ENCODE assay signal across 18 mouse cellular contexts in the genomic region with DNA sequence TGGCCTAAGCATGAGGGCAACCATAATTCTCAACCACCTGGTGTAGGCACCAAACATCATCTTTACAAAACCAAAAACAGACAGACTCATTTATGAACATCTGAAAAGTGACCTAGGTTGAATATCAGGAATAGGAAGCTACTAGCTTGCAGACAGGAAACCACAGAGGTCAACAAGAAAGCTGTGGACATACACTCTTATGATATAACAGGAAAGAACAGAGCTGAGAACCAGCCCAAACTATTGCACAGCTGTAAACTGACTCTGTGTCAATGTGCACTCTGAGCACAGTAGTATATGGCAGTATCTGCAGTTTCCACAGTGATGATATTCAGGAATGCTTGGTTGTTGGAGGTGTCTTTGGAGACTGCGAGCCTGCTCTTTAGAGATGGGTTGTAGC.
"Had no signal": no experiment of that assay in that cellular context is flagged by ENCODE, and none has a peak within 500 bp of the region (broad histone marks: within the 10 kb centered on the region; RNA-seq: fewer than 3 reads in every experiment).

No protein-coding gene starts in this region.

- H3K4me2 ChIP-seq: midbrain, embryonic 12.5 days; neural tube, embryonic 13.5 days had no signal

- H3K36me3 ChIP-seq: limb, embryonic 10.5 days; midbrain, embryonic 12.5 days; neural tube, embryonic 13.5 days had no signal

- H3K4me3 ChIP-seq: left cerebral cortex, adult 2 months; limb, embryonic 10.5 days; megakaryocyte, embryonic 14.5 days; midbrain, embryonic 12.5 days; neural tube, embryonic 13.5 days had no signal

- H3K27me3 ChIP-seq: megakaryocyte, embryonic 14.5 days; midbrain, embryonic 12.5 days; neural tube, embryonic 13.5 days had no signal

- H3K27ac ChIP-seq: left cerebral cortex, adult 2 months; limb, embryonic 10.5 days; midbrain, embryonic 12.5 days; neural tube, embryonic 13.5 days had no signal

- DNase-seq: kidney, adult 9 months; kidney, postnatal 14 days; lung, adult 2 months; lung, postnatal 36 days; right cerebral cortex, adult 18-20 months; right cerebral cortex, postnatal 25 days; spleen, adult 18-20 months; thymus, adult 18-20 months; thymus, postnatal 14 days had no signal

- ATAC-seq: inflammation-experienced regulatory T-cells, adult 6 months; intestine, postnatal 0 days; lung, postnatal 0 days; midbrain, embryonic 16.5 days had no signal

- H3K4me1 ChIP-seq: limb, embryonic 10.5 days; midbrain, embryonic 12.5 days; neural tube, embryonic 13.5 days had no signal

- H3K9ac ChIP-seq: midbrain, embryonic 12.5 days; neural tube, embryonic 13.5 days had no signal

- H3K9me3 ChIP-seq: megakaryocyte, embryonic 14.5 days had no signal
